Mouse (Mus musculus): ENCODE results near the gene Hormad2. TPM values are rescaled to one million over a fixed set of nuclear protein-coding genes. Genes with fewer than 3 reads are reported as not detected.

Gene Hormad2
- polyA plus RNA-seq, 1 experiment, result not detected

- no peak for TF ChIP-seq POLR2A (IDR thresholded peaks at IDR 0.05; ENCODE audit: borderline replicate concordance, control insufficient read depth, low read depth, low read length)
- no peak for TF ChIP-seq CTCF (IDR thresholded peaks at IDR 0.05; ENCODE audit: control insufficient read depth, insufficient read depth, low read length)
- WGBS, result 66% methylated on average over 7 of the region's 7 CpGs
- peaks cover 7% of the 10 kb centered on the region for H3K4me1 ChIP-seq (ENCODE audit: control insufficient read depth, insufficient read depth, low read length)
- no peak overlapping the region for H3K27ac ChIP-seq (ENCODE audit: control insufficient read depth, insufficient read depth, low read depth, low read length, poor library complexity)
- no peak overlapping the region for H3K4me3 ChIP-seq (replicated peaks; ENCODE audit: control insufficient read depth, low read depth, low read length)
These were observed 31.7 kb upstream of the Hormad2 start for GRCm38 (mm10) chr11:4472464-4473179.

DNA sequence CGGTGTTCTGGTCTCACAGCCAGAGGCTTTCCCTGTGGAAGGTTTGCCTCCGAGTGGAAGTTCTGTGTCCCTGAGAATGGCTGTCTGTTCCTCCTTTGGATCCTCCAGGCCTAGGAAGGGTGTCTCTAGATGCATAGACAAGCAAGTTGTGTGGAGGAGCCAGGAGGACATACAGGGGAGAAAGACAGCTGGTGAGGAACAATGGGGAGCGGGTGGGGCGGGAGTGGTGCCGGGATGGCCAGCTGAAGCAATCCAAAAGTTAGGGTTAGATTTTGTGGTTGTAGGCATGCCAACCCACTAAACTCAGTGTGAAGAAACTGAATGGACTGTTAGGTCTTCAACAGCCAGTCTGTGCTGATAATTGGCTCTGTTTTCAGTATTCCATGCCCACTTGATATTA, 30.8 kb upstream of the Hormad2 start:
- Histone ChIP-seq H3K4me1 (ENCODE audit: control insufficient read depth, insufficient read depth, low read length) (peaks cover 6% of the 10 kb centered on the region), H3K4me3 (replicated peaks; ENCODE audit: control insufficient read depth, low read depth, low read length) (no peak overlapping the region), H3K27ac (ENCODE audit: control insufficient read depth, insufficient read depth, low read depth, low read length, poor library complexity) (no peak overlapping the region)
- 70% methylated on average over 5 of the region's 5 CpGs for WGBS
- TF ChIP-seq CTCF (IDR thresholded peaks at IDR 0.05; ENCODE audit: control insufficient read depth, insufficient read depth, low read length) (no peak), POLR2A (IDR thresholded peaks at IDR 0.05; ENCODE audit: borderline replicate concordance, control insufficient read depth, low read depth, low read length) (no peak)

- TF ChIP-seq POLR2A (IDR thresholded peaks at IDR 0.05; ENCODE audit: borderline replicate concordance, control insufficient read depth, low read depth, low read length), result no peak
- Histone ChIP-seq H3K27ac (ENCODE audit: control insufficient read depth, insufficient read depth, low read depth, low read length, poor library complexity) (no peak overlapping the region), H3K4me3 (replicated peaks; ENCODE audit: control insufficient read depth, low read depth, low read length) (no peak overlapping the region), H3K4me1 (ENCODE audit: control insufficient read depth, insufficient read depth, low read length) (peaks cover 5% of the 10 kb centered on the region)
These were observed 30.3 kb upstream of the Hormad2 start for GRCm38 (mm10) chr11:4471251-4471650.

- 73% methylated on average over 5 of the region's 5 CpGs for WGBS
- TF ChIP-seq POLR2A (IDR thresholded peaks at IDR 0.05; ENCODE audit: borderline replicate concordance, control insufficient read depth, low read depth, low read length) (no peak), CTCF (IDR thresholded peaks at IDR 0.05; ENCODE audit: control insufficient read depth, insufficient read depth, low read length) (no peak)
- Histone ChIP-seq H3K4me3 (replicated peaks; ENCODE audit: control insufficient read depth, low read depth, low read length) (no peak overlapping the region), H3K4me1 (ENCODE audit: control insufficient read depth, insufficient read depth, low read length) (no peaks in the 10 kb centered on the region), H3K27ac (ENCODE audit: control insufficient read depth, insufficient read depth, low read depth, low read length, poor library complexity) (no peak overlapping the region)
These were observed 28.2 kb upstream of the Hormad2 start for GRCm38 (mm10) chr11:4469091-4469490.

- no peak overlapping the region for H3K27ac ChIP-seq (ENCODE audit: control insufficient read depth, insufficient read depth, low read depth, low read length, poor library complexity)
- no peaks in the 10 kb centered on the region for H3K4me1 ChIP-seq (ENCODE audit: control insufficient read depth, insufficient read depth, low read length)
- WGBS, result 86% methylated on average over 1 of the region's 1 CpGs
- no peak overlapping the region for H3K4me3 ChIP-seq (replicated peaks; ENCODE audit: control insufficient read depth, low read depth, low read length)
- TF ChIP-seq CTCF (IDR thresholded peaks at IDR 0.05; ENCODE audit: control insufficient read depth, insufficient read depth, low read length) (no peak), POLR2A (IDR thresholded peaks at IDR 0.05; ENCODE audit: borderline replicate concordance, control insufficient read depth, low read depth, low read length) (no peak)
These were observed 26.5 kb upstream of the Hormad2 start for GRCm38 (mm10) chr11:4467436-4467835.

- no peak for TF ChIP-seq CTCF (IDR thresholded peaks at IDR 0.05; ENCODE audit: control insufficient read depth, insufficient read depth, low read length)
- no peak for TF ChIP-seq POLR2A (IDR thresholded peaks at IDR 0.05; ENCODE audit: borderline replicate concordance, control insufficient read depth, low read depth, low read length)
- H3K27ac ChIP-seq (ENCODE audit: control insufficient read depth, insufficient read depth, low read depth, low read length, poor library complexity), result no peak overlapping the region
- 79% methylated on average over 4 of the region's 4 CpGs for WGBS
- no peaks in the 10 kb centered on the region for H3K4me1 ChIP-seq (ENCODE audit: control insufficient read depth, insufficient read depth, low read length)
- H3K4me3 ChIP-seq (replicated peaks; ENCODE audit: control insufficient read depth, low read depth, low read length), result no peak overlapping the region
These were observed 25.3 kb upstream of the Hormad2 start for GRCm38 (mm10) chr11:4466191-4466590.

DNA sequence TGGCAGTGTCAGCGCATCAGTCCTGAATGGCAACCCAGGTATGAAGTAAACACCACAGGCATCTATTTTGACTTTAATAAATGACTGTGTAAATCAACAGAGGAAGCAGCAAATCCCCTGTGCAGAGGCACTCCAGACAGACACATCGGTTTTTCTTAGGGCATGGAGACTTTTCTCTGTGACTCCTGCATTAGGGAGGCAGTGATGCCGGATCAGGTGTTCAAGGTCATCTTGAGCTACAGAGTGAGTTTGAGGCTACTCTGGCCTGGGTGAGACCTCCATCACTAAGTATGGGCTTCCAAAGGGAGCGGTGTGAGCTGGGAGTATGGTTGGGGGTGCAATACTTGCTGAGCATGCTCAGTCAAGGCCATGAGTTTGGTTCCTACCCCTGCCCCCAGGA, 23.7 kb upstream of the Hormad2 start:
- WGBS, result 86% methylated on average over 4 of the region's 4 CpGs
- no peak overlapping the region for H3K27ac ChIP-seq (ENCODE audit: control insufficient read depth, insufficient read depth, low read depth, low read length, poor library complexity)
- H3K4me1 ChIP-seq (ENCODE audit: control insufficient read depth, insufficient read depth, low read length), result no peaks in the 10 kb centered on the region
- no peak overlapping the region for H3K4me3 ChIP-seq (replicated peaks; ENCODE audit: control insufficient read depth, low read depth, low read length)
- TF ChIP-seq CTCF (IDR thresholded peaks at IDR 0.05; ENCODE audit: control insufficient read depth, insufficient read depth, low read length) (no peak), POLR2A (IDR thresholded peaks at IDR 0.05; ENCODE audit: borderline replicate concordance, control insufficient read depth, low read depth, low read length) (no peak)

DNA sequence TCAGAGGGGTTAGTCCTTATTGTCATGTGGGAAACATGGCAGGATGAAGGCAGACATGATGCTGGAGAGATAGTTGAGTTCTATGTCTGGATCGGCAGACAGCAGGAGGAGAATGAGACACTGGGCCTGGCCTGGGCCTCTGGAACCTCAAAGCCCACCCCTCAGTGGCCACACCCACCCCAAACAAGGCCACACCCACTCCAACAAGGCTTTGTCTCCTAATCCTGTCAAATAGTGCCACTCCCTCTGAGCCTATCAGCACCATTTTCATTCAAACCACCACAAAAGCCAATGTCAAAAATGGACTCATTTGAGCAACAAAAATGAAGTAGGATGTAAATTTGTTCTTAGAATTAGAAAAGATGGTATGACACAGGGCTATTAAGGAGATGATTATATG, 23.3 kb upstream of the Hormad2 start:
- WGBS, result 82% methylated on average over 1 of the region's 1 CpGs
- TF ChIP-seq POLR2A (IDR thresholded peaks at IDR 0.05; ENCODE audit: borderline replicate concordance, control insufficient read depth, low read depth, low read length), result no peak
- no peak overlapping the region for H3K4me3 ChIP-seq (replicated peaks; ENCODE audit: control insufficient read depth, low read depth, low read length)
- H3K4me1 ChIP-seq (ENCODE audit: control insufficient read depth, insufficient read depth, low read length), result no peaks in the 10 kb centered on the region
- H3K27ac ChIP-seq (ENCODE audit: control insufficient read depth, insufficient read depth, low read depth, low read length, poor library complexity), result no peak overlapping the region

GRCm38 (mm10) chr11:4462868-4463267, 22.0 kb upstream of the Hormad2 start:
- H3K4me3 ChIP-seq (replicated peaks; ENCODE audit: control insufficient read depth, low read depth, low read length), result no peak overlapping the region
- WGBS, result 78% methylated on average over 2 of the region's 2 CpGs
- H3K27ac ChIP-seq (ENCODE audit: control insufficient read depth, insufficient read depth, low read depth, low read length, poor library complexity), result no peak overlapping the region
- H3K4me1 ChIP-seq (ENCODE audit: control insufficient read depth, insufficient read depth, low read length), result no peaks in the 10 kb centered on the region
- TF ChIP-seq CTCF (IDR thresholded peaks at IDR 0.05; ENCODE audit: control insufficient read depth, insufficient read depth, low read length) (no peak), POLR2A (IDR thresholded peaks at IDR 0.05; ENCODE audit: borderline replicate concordance, control insufficient read depth, low read depth, low read length) (no peak)
